In genomic region chr2:84634006-84634405, GRCm38 (mm10) we compare ENCODE assay signal across 10 mouse cellular contexts. TPM values are rescaled to one million over a fixed set of nuclear protein-coding genes. Genes with fewer than 3 reads are reported as not detected.
DNase-seq lines count a peak whose midpoint lies in the region; ATAC-seq and TF ChIP-seq lines count a peak whose summit lies in the region.
"Had no signal": no experiment of that assay in that cellular context is flagged by ENCODE, and none has a peak within 500 bp of the region (broad histone marks: within the 10 kb centered on the region; RNA-seq: fewer than 3 reads in every experiment).

No protein-coding gene starts in this region.

- no peaks in the 10 kb centered on the region for H3K36me3 ChIP-seq in heart, embryonic 11.5 days (ENCODE audit: control insufficient read depth, insufficient read depth, low read length)
- no peaks in the 10 kb centered on the region for H3K36me3 ChIP-seq in midbrain, embryonic 12.5 days
- H3K36me3 ChIP-seq in midbrain, embryonic 15.5 days (replicated peaks) = no peaks in the 10 kb centered on the region
- no peaks in the 10 kb centered on the region for H3K36me3 ChIP-seq in hindbrain, postnatal 0 days (ENCODE audit: insufficient read depth, low read length)
- H3K36me3 ChIP-seq in stomach, embryonic 15.5 days = no peaks in the 10 kb centered on the region

- no peak for DNase-seq in heart, postnatal 25 days (ENCODE audit: low spot score)
- no peak for DNase-seq in hindbrain, postnatal 0 days (ENCODE audit: low spot score)
- DNase-seq in cerebellum, adult 11 months = no peak
- DNase-seq in thymus, postnatal 4 days = no peak
- DNase-seq: layer of hippocampus, postnatal 36 days; thymus, adult 18-20 months had no signal

- peaks cover 71% of the 10 kb centered on the region for H3K4me1 ChIP-seq in heart, embryonic 11.5 days (ENCODE audit: control insufficient read depth, insufficient read depth, low read length)
- H3K4me1 ChIP-seq in midbrain, embryonic 12.5 days = peaks cover 57% of the 10 kb centered on the region
- peaks cover 48% of the 10 kb centered on the region for H3K4me1 ChIP-seq in midbrain, embryonic 15.5 days
- H3K4me1 ChIP-seq in hindbrain, postnatal 0 days (ENCODE audit: insufficient read depth, low read length) = peaks cover 33% of the 10 kb centered on the region
- peaks cover 44% of the 10 kb centered on the region for H3K4me1 ChIP-seq in stomach, embryonic 15.5 days

- no peak for ATAC-seq in heart, embryonic 11.5 days (replicated peaks; ENCODE audit: insufficient number of reproducible peaks, low FRiP score, low TSS enrichment)
- no peak for ATAC-seq in midbrain, embryonic 12.5 days (ENCODE audit: low FRiP score, low read depth)
- ATAC-seq in midbrain, embryonic 15.5 days (replicated peaks) = no peak
- no peak for ATAC-seq in hindbrain, postnatal 0 days
- ATAC-seq in stomach, embryonic 15.5 days (ENCODE audit: insufficient read depth, low FRiP score, low read depth) = 0 out of 2 replicates have a peak, but pooled peaks have one; percentile 15

- intact Hi-C loops in heart, postnatal 25 days (cut with DNase I) = loop anchor here (2.0 kb wide), 2 partner anchors 15 to 19 kb away; no protein-coding TSS in a partner anchor

- 29% methylated on average over 4 of the region's 4 CpGs for WGBS in heart, embryonic 11.5 days (ENCODE audit: insufficient replicate concordance)
- WGBS in midbrain, embryonic 12.5 days = 84% methylated on average over 4 of the region's 4 CpGs
- WGBS in midbrain, embryonic 15.5 days = 87% methylated on average over 4 of the region's 4 CpGs
- 82% methylated on average over 4 of the region's 4 CpGs for WGBS in hindbrain, postnatal 0 days
- WGBS in stomach, embryonic 15.5 days = 49% methylated on average over 4 of the region's 4 CpGs

- H3K9me3 ChIP-seq in heart, embryonic 11.5 days (replicated peaks; ENCODE audit: control insufficient read depth, low read length) = no peaks in the 10 kb centered on the region
- no peaks in the 10 kb centered on the region for H3K9me3 ChIP-seq in midbrain, embryonic 12.5 days
- no peaks in the 10 kb centered on the region for H3K9me3 ChIP-seq in midbrain, embryonic 15.5 days
- no peaks in the 10 kb centered on the region for H3K9me3 ChIP-seq in hindbrain, postnatal 0 days (ENCODE audit: low read length)
- H3K9me3 ChIP-seq in stomach, embryonic 15.5 days = no peaks in the 10 kb centered on the region

- H3K4me2 ChIP-seq in heart, embryonic 11.5 days = peak overlapping the region; percentile 61
- H3K4me2 ChIP-seq in midbrain, embryonic 12.5 days (replicated peaks) = no peak overlapping the region
- H3K4me2 ChIP-seq in midbrain, embryonic 15.5 days = no peak overlapping the region
- H3K4me2 ChIP-seq in hindbrain, postnatal 0 days (ENCODE audit: low read depth, low read length) = no peak overlapping the region
- H3K4me2 ChIP-seq in stomach, embryonic 15.5 days = peak overlapping the region; percentile 38

- no peaks in the 10 kb centered on the region for H3K27me3 ChIP-seq in heart, embryonic 11.5 days (ENCODE audit: control insufficient read depth, insufficient read depth, low read length)
- H3K27me3 ChIP-seq in midbrain, embryonic 12.5 days = no peaks in the 10 kb centered on the region
- no peaks in the 10 kb centered on the region for H3K27me3 ChIP-seq in midbrain, embryonic 15.5 days (replicated peaks)
- no peaks in the 10 kb centered on the region for H3K27me3 ChIP-seq in hindbrain, postnatal 0 days (ENCODE audit: insufficient read depth, low read length)
- no peaks in the 10 kb centered on the region for H3K27me3 ChIP-seq in stomach, embryonic 15.5 days (replicated peaks)

- H3K9ac ChIP-seq in heart, embryonic 11.5 days (ENCODE audit: low read depth, low read length) = peak overlapping the region; percentile 64
- H3K9ac ChIP-seq in midbrain, embryonic 12.5 days (replicated peaks) = no peak overlapping the region
- no peak overlapping the region for H3K9ac ChIP-seq in midbrain, embryonic 15.5 days
- no peak overlapping the region for H3K9ac ChIP-seq in hindbrain, postnatal 0 days (replicated peaks; ENCODE audit: low read length)
- H3K9ac ChIP-seq in stomach, embryonic 15.5 days = no peak overlapping the region

- H3K4me3 ChIP-seq in heart, embryonic 11.5 days (ENCODE audit: low read depth, low read length) = peak overlapping the region; percentile 5; the same call in 1 of the 2 replicates
- H3K4me3 ChIP-seq in midbrain, embryonic 12.5 days = no peak overlapping the region
- H3K4me3 ChIP-seq in midbrain, embryonic 15.5 days = no peak overlapping the region
- H3K4me3 ChIP-seq in hindbrain, postnatal 0 days (ENCODE audit: low read length) = no peak overlapping the region
- peak overlapping the region; percentile 17; the same call in 1 of the 2 replicates for H3K4me3 ChIP-seq in stomach, embryonic 15.5 days (replicated peaks)

- no peak for TF ChIP-seq CTCF in hindbrain, postnatal 0 days (IDR thresholded peaks at IDR 0.05; ENCODE audit: low read depth)

- H3K27ac ChIP-seq in heart, embryonic 11.5 days (ENCODE audit: low read depth, low read length) = peak overlapping the region; percentile 98
- peak overlapping the region; percentile 86 for H3K27ac ChIP-seq in midbrain, embryonic 12.5 days (replicated peaks)
- no peak overlapping the region; the same call in 1 of the 2 replicates for H3K27ac ChIP-seq in midbrain, embryonic 15.5 days
- H3K27ac ChIP-seq in hindbrain, postnatal 0 days = peak overlapping the region; percentile 81
- H3K27ac ChIP-seq in stomach, embryonic 15.5 days = peak overlapping the region; percentile 92

RNA-seq across cellular contexts. Expression of gene Ctnnd1, which starts 16.6 kb away (rescaled TPM):
- 71.2 and 77.5 TPM in 2 replicates for polyA plus RNA-seq in heart, embryonic 11.5 days (2014; fragmentation: Nextera tagmentation; extraction: Ambion mirVana)
- 10 to 100 TPM; 66.6 to 70.4 TPM for total RNA-seq in heart, postnatal 25 days (2021)
- 47.4 and 47.7 TPM in 2 replicates for polyA plus RNA-seq in midbrain, embryonic 12.5 days (2016; fragmentation: Nextera tagmentation; extraction: Ambion mirVana)
- 31.3 and 34.2 TPM in 2 replicates for polyA plus RNA-seq in midbrain, embryonic 15.5 days (2015; fragmentation: Nextera tagmentation; extraction: Ambion mirVana)
- 75.7 and 86.5 TPM in 2 replicates for total RNA-seq in hindbrain, postnatal 0 days (2014; rRNA removed)
- polyA plus RNA-seq in hindbrain, postnatal 0 days (2015; fragmentation: Nextera tagmentation; extraction: Ambion mirVana) = 12.7 and 15.8 TPM in 2 replicates
- polyA plus RNA-seq in stomach, embryonic 15.5 days (2015; fragmentation: Nextera tagmentation; extraction: Ambion mirVana) = 60.0 and 71.9 TPM in 2 replicates

RNA-seq across cellular contexts. Expression of gene Btbd18, which starts 24.9 kb away (rescaled TPM):
- polyA plus RNA-seq in heart, embryonic 11.5 days (2014; fragmentation: Nextera tagmentation; extraction: Ambion mirVana) = 0.14 and 0.20 TPM in 2 replicates
- not detected for total RNA-seq in heart, postnatal 25 days (2021)
- polyA plus RNA-seq in midbrain, embryonic 12.5 days (2016; fragmentation: Nextera tagmentation; extraction: Ambion mirVana) = 0.26 and 0.31 TPM in 2 replicates
- 0.14 and 0.19 TPM in 2 replicates for polyA plus RNA-seq in midbrain, embryonic 15.5 days (2015; fragmentation: Nextera tagmentation; extraction: Ambion mirVana)
- total RNA-seq in hindbrain, postnatal 0 days (2014; rRNA removed) = not detected in 2 replicates
- 0.50 and 0.68 TPM in 2 replicates for polyA plus RNA-seq in hindbrain, postnatal 0 days (2015; fragmentation: Nextera tagmentation; extraction: Ambion mirVana)
- polyA plus RNA-seq in stomach, embryonic 15.5 days (2015; fragmentation: Nextera tagmentation; extraction: Ambion mirVana) = 0.18 and 0.22 TPM in 2 replicates
- total RNA-seq: layer of hippocampus, postnatal 36 days had no signal

RNA-seq across cellular contexts. Expression of gene Selenoh, which starts 36.6 kb away (rescaled TPM):
- polyA plus RNA-seq in heart, embryonic 11.5 days (2014; fragmentation: Nextera tagmentation; extraction: Ambion mirVana) = 298 and 299 TPM in 2 replicates
- total RNA-seq in heart, postnatal 25 days (2021) = 10 to 100 TPM; 22.4 to 25.2 TPM
- polyA plus RNA-seq in midbrain, embryonic 12.5 days (2016; fragmentation: Nextera tagmentation; extraction: Ambion mirVana) = 367 and 374 TPM in 2 replicates
- 168 and 174 TPM in 2 replicates for polyA plus RNA-seq in midbrain, embryonic 15.5 days (2015; fragmentation: Nextera tagmentation; extraction: Ambion mirVana)
- total RNA-seq in hindbrain, postnatal 0 days (2014; rRNA removed) = 271 and 302 TPM in 2 replicates
- polyA plus RNA-seq in hindbrain, postnatal 0 days (2015; fragmentation: Nextera tagmentation; extraction: Ambion mirVana) = 247 and 248 TPM in 2 replicates
- polyA plus RNA-seq in stomach, embryonic 15.5 days (2015; fragmentation: Nextera tagmentation; extraction: Ambion mirVana) = 221 and 237 TPM in 2 replicates

RNA-seq across cellular contexts. Expression of gene Gm28635, which starts 43.8 kb away (rescaled TPM):
- not detected in 2 replicates for polyA plus RNA-seq in heart, embryonic 11.5 days (2014; fragmentation: Nextera tagmentation; extraction: Ambion mirVana)
- 1 to 10 TPM; 5.4 to 5.8 TPM for total RNA-seq in heart, postnatal 25 days (2021)
- not detected in 2 replicates for polyA plus RNA-seq in midbrain, embryonic 12.5 days (2016; fragmentation: Nextera tagmentation; extraction: Ambion mirVana)
- polyA plus RNA-seq in midbrain, embryonic 15.5 days (2015; fragmentation: Nextera tagmentation; extraction: Ambion mirVana) = not detected in 2 replicates
- total RNA-seq in hindbrain, postnatal 0 days (2014; rRNA removed) = not detected in 2 replicates
- not detected in 2 replicates for polyA plus RNA-seq in hindbrain, postnatal 0 days (2015; fragmentation: Nextera tagmentation; extraction: Ambion mirVana)
- not detected in 2 replicates for polyA plus RNA-seq in stomach, embryonic 15.5 days (2015; fragmentation: Nextera tagmentation; extraction: Ambion mirVana)

RNA-seq across cellular contexts. Expression of gene Med19, which starts 44.2 kb away (rescaled TPM):
- polyA plus RNA-seq in heart, embryonic 11.5 days (2014; fragmentation: Nextera tagmentation; extraction: Ambion mirVana) = 41.8 and 42.1 TPM in 2 replicates
- total RNA-seq in heart, postnatal 25 days (2021) = 10 to 100 TPM; 13.2 to 13.7 TPM
- 51.8 and 54.8 TPM in 2 replicates for polyA plus RNA-seq in midbrain, embryonic 12.5 days (2016; fragmentation: Nextera tagmentation; extraction: Ambion mirVana)
- polyA plus RNA-seq in midbrain, embryonic 15.5 days (2015; fragmentation: Nextera tagmentation; extraction: Ambion mirVana) = 49.5 and 50.1 TPM in 2 replicates
- total RNA-seq in hindbrain, postnatal 0 days (2014; rRNA removed) = 31.4 and 31.6 TPM in 2 replicates
- polyA plus RNA-seq in hindbrain, postnatal 0 days (2015; fragmentation: Nextera tagmentation; extraction: Ambion mirVana) = 47.4 and 47.5 TPM in 2 replicates
- polyA plus RNA-seq in stomach, embryonic 15.5 days (2015; fragmentation: Nextera tagmentation; extraction: Ambion mirVana) = 31.1 and 34.5 TPM in 2 replicates

Comparison
In these comparisons a context has a peak if more than half of its experiments do, and no peak if none do; other contexts are left out.
1. H3K4me2 ChIP-seq: peak in heart, embryonic 11.5 days (single experiment) and stomach, embryonic 15.5 days (single experiment); none in midbrain, embryonic 12.5 days (single experiment), midbrain, embryonic 15.5 days (single experiment) and hindbrain, postnatal 0 days (single experiment).
2. H3K4me3 ChIP-seq: peak in heart, embryonic 11.5 days (single experiment) and stomach, embryonic 15.5 days (single experiment); none in midbrain, embryonic 12.5 days (single experiment), midbrain, embryonic 15.5 days (single experiment) and hindbrain, postnatal 0 days (single experiment).